Mouse (Mus musculus): ENCODE results near the gene Tmc4. TPM values are rescaled to one million over a fixed set of nuclear protein-coding genes. Genes with fewer than 3 reads are reported as not detected.

The Tmc4 gene
- total RNA-seq, 4 experiments from 2014 or later, result 0.27 to 0.97 (median 0.40) TPM; not detected in 1

DNA sequence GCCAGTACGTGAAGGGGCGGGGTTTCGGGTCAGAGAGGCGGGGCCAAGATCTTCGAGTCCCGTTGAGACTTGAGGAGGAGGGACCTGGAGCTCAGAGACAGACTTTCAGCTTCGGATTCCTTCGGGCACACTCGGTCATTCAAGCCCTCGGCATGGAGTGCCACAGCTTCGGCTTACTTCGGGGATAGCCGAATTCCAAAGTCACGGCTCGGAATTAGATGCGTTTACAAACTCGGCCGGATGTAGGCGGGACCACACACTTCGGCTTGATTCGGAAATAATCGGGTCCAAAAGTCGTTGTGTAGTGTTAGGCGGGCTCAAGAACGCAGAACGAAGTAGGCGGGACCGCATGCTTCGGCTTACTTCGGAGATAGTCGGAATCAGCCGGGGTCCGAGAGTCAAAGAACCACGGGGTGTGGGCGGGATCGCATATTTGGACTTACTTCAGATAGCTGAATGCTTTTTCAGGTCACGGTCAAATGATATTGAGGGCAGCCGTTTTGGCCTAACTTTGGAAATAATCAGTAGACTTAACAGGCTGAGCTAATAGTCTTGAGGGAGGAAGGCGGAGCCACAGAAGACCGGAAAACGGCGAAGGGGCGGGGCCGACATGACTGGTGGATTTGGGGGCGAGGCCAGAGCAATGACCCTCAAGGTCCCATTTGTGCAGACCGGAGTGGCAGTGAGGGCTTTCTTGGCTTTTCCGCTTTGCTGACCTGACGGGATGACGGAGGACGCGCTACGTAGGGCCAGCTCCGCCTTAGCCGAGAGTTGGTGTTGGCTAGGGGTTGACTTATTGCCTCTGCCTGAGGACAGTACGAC is 15.8 kb upstream of the Tmc4 start, which contains the start of gene Mboat7:
Gene Mboat7 (minus strand): TSS at position 537 of the 822 bp plus-strand sequence.
- DNase-seq (ENCODE audit: low spot score in 2 of 2), result peak; percentile 94

DNA sequence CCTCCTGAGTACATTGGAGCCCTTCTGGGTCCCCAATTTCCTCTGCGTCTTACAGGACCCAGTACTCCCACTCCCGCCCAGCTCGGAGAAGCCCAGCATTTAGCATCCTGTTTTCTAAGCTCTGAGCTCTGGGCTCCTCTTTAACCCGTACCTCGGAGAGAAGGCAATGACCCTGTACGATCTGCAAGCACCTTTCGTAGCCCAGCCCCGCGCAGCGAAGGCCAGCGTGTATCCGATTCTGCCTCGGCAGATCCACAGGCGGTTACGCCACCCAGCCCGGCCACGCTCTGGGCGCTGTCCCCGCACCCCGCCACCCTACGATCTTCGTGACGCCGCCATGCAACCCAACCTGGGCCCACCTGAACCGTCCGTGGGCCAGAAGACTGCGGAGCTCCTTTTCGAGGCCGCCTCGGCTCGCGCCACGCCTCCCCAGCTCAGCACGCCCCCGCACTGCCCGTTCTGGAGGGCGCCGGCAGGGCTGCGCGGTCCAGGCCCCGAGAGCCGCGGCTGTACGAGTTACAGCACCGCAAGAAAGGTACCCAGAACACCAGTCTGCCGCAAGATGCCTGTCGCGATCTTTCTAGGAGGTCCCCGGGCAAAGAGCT is 15.1 kb upstream of the Tmc4 start, which contains the start of gene Tsen34:
Gene Tsen34 (plus strand): TSS at position 482 of the 605 bp plus-strand sequence.
- DNase-seq (ENCODE audit: low spot score in 2 of 2), result no peak

DNA sequence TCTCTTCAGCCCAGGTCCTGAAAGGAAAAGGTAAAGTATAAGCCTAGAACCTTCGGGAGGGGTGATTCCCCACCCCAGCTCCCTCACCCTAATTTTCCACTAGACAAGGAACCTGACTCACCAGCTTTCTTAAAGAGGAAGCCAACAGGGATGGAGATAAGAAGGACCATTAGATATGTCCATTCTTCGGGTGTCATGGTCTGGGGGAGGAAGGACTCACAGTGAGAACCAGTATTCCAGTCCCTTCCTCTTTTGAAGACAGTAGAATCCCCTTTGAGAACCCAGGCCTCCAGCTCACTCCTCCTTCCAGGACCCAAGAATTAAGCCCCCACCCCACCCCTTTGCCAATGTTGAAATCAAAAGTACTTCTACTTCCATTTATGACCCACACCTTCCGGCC is 14.6 kb upstream of the Tmc4 start:
- DNase-seq (ENCODE audit: low spot score in 2 of 2), result no peak

DNA sequence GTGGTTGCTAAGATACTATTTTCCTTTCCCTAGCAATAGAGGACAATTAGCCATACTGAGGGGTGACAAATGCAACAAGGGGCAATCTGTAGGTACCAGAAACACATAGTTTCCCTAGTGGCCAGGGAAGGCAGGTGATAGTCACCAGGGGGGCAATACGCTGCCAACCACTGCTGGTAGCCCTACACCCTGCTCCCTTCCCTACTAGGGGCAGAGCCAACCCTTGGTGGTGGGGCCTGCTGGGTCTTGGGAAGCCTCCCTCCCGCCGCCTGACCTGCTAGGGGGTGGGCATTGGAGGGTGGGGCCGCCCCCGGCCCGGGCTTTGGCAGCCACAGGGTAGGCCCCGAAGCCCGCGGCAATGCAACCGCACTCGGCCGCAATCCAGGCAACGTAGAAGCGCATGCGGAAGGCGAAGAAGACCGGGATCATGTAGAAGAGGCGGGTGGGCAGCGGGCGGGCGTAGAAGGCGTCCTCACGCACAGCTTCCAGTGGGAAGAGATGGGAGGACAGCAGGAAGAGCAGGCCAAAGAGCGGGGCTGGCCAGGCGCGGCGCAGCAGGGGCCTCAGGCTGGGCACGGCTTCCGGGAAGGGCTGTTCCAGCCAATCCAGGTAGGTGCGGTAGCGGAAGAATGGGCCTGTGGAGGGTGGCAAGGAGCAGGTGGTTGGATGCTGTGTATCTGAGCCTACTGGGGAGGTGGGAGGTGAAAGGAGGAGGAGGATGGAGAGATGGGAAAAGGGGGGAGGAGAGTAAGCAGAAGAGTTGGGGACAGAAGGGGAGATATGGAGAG is 8.2 kb upstream of the Tmc4 start:
- DNase-seq (ENCODE audit: low spot score in 2 of 2), result no peak

DNA sequence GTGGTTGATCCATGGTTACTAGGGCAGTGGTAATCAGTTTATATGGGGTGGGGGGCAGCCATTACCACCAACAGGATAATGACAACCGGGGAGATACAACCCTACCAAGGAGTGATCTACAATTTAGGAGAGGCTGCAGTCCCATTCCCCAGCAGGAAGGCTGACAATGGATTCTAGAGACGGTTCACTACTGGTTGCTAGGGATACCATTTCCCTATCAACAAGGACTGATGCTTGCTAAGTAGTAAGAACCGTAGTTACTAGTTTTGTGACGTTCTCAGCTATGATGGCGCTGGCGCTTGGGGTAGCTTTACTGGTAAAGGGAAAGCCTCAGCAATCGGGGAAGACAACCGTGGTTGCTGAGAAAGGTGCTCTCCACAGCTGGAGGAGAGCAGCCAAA is 7.3 kb upstream of the Tmc4 start:
- DNase-seq (ENCODE audit: low spot score in 2 of 2), result no peak

DNA sequence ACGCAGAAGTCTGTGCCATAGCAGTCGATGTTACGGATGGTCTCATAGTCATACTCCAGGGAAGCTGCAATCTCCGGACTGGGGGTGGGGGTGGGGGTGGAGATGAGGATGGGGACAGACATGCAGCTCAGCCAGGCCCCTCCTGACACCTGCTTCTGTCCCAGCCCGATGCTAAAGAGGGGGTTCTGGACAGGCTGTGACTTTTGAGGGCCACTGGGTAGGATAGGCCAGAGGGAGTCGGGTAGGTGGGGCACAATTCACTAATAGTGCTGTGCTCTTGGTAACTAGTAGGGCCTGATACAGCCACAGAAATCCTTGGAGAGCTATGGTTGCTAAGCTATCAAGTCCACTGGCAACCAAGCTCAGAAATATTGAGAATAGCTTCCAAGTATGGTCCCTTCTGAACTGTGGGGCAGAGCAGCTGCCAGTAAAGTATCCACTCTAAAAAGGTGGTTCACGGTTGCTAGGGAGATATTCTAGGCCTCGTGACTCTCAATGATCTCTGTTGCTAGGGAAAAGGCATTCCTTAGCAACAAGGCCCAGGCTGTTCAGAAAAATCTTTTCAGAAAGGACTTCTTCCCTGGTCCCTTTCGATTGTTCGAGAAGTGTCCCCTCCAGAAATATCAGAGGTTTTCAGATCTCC is 6.7 kb upstream of the Tmc4 start:
- no peak for DNase-seq (ENCODE audit: low spot score in 2 of 2)

DNA sequence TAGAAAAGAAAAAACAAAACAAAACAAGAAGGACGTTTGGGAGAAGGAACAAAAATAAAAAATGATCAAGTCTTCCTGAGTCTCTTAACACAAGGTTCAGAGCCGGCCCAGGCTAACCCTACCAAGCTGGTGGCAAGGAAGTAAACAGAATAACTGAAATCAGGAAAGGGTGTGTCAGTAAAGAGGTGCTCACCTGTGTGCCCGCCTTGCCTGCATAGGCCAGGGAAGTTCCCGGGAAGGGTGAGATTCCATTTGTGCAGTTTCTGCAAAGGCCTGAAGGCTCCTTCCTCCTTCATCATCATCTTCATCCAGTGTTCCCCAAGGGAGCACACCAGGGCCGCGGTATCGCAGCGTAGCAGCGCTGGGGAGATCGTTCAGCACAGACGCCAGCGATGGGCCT is 982 bp downstream of the Tmc4 start:
- no peak for DNase-seq (ENCODE audit: low spot score in 2 of 2)

DNA sequence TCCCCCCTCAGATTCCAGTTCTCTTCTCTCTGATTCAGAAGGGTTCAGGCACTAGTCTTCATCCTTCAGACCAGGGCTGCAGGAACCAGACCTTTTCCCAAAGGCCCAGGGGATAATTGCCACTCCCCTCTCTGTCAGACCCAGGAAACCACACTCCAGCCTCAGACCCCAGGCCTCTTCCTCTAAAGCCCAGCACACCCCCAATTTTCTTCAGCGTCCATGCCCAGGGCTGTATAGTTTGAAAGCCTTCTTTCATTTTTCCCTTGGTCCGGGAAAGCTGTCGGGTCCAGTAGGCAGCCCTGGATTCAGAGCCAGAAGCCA is 2.2 kb downstream of the Tmc4 start:
- DNase-seq (ENCODE audit: low spot score in 2 of 2), result no peak

DNA sequence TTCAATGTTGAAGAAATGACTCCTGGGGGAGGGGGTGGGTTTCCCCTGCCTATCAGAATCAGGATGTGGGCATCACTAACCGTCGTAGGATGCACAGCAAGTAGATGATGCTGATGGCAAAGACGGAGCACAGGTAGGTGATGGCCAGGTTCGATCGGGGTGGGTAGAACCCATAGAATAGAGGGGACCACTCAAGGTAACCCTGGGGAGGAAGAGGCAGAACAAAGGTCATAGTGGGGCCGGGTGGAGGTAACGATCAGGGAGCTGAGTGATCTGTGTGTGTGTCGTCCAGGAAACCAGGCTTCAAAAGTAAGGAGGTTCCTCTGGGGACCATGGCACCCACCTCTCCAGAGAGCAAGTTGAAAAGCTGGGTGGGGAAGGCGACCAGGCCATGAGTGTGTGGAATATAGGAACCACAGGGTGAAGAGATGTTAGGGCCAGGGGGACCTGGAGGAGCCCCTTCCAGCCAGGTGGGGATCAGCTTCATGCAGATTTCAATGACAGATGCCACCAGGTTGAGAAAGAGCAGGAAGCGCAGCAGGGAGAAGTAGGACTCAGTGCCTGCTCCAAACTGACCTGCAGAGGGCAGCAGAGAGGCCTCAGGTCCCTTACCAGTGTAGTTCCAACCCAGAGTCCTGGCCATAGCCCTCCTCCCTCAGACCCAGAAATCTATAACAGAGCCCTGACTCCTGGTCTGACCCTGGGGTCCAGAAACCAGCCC is 2.7 kb downstream of the Tmc4 start:
- peak; percentile 35 to 62 for DNase-seq (ENCODE audit: low spot score in 2 of 2)

DNA sequence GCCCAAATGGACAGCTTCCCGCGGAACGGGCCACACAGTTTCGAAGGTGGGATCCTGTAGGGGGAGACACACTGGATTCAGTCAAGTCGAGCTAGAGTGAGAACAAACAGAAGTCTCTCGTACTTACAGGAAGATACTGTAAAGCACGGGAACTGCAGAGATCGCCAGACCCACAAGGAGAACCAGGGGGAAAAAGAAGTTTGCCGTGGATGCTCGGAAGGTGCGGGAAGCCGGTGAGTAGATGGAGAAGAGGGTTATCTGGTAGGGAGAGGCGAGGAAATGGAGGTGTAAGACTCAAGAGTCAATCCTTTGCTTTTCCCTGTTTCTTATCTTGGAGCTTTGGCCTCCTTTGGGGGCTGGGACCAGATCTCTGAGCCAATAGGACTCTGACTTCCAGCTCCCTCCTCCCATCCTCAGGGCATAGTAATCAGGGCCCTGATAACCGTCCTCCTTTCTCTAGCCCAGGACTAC is 10.4 kb downstream of the Tmc4 start:
- no peak for DNase-seq (ENCODE audit: low spot score in 2 of 2)

DNA sequence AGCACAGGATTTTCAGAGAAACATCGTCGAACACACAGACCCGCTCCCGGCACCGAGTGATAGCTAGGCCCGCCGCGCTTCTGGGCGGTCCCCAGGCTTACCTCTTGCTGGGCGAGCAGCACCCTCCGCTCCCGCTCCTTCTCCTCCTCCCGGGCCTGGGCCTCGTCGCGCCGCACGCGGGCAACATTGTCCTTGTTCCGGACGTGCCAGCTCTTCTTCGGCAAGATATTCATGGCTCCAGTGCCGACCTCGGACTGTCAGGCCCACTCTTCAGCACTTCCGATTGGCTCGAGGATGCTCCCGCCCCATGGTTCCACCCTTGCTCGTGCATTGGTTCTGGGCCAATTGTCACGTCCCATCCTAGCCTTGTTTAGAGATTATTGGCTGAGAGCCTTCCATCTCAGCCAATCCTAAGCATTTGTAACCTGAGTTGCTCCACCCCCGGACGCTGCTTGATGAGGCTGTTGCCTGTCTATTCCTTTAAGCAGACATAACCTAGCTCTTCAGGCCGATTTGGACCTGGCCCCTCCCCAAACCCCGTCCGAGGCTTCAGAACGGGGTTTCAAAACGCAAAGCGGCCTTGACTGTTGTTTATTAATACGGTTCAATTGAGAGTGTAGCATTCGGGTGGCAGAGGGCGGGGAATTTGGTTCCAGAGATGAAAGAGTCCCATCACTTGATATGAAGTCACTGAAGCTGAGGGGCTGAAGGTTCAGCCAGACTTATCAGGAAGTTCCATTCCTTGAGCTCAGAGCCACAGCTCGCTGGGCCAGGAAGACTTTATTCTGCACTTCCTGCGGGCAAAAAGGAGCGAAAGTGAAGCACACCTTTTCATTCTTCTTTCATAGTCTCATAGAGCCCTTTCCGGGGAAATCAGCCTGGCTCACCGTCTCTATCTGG is 11.9 kb downstream of the Tmc4 start, which contains the start of gene Leng1:
Gene Leng1 (minus strand): TSS at position 626 of the 900 bp plus-strand sequence.
- DNase-seq (ENCODE audit: low spot score in 2 of 2), result peak; percentile 95

DNA sequence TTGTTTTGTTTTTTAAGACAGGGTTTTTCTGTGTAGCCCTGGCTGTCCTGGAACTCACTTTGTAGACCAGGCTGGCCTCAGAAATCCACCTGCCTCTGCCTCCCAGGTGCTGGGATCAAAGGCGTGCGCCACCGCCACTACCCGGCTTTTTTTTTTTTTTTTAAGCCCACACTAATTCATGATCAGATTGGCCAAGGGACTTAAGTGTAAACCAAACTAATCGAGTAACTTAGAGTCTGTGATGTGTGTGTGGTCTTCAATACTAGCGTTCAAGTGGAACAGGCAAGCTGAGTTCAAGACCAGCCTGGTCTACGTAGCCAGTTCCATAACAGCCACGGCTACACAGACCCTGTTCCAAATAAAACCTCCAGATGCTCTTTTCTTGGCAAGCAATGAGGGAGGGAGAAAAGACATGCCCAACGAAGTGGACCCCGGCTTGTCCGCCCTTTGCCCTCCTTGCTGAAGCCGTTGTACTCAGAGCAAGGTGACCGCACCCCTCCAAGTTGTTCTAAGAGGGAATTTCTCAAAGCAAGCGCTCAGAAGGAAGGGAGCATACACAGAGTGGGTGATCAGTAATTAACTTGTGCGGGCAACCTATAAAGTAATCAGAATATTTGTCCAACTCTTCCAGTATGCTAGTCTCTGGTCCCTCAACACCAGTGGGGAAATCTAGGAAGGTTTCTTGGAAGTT is 12.7 kb downstream of the Tmc4 start:
- DNase-seq (ENCODE audit: low spot score in 2 of 2), result no peak

DNA sequence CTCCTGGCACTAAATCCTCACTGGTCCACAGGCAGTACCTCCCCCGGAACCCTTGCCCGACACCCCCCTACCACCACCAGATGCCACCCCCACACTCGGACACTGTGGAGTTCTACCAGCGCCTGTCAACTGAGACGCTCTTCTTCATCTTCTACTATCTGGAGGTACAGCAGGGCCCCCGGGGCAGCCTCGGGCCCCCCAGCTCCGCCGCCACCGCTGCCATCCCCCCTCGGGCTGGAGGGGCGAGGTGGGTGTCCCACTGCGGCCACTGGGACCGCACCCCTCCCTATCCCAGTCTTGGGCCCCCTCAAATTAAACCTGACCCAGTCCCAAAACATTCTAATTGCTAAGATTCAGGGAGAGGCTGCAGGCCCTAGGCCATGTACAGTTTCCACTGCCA is 18.8 kb downstream of the Tmc4 start:
- DNase-seq (ENCODE audit: low spot score in 2 of 2), result no peak

DNA sequence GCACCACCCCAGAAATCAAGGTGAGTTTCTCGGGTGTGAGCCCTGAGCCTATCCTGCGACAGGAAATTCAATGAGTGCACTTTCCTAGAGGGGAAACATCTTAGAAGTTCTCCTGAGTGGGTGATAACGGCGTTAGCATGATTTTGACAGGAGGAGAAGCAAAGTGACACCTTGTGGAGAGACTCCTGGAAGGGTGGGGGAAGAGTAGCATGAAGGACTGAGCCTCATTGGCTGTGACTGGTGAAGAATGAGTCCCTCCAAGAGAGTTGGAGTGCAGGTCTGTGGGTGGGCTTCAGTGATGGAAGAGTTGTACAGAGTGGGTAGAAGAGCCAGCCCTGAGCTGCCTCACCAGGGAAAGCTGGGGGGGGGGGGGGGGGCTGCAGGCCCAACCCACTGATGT is 20.4 kb downstream of the Tmc4 start:
- no peak for DNase-seq (ENCODE audit: low spot score in 2 of 2)

DNA sequence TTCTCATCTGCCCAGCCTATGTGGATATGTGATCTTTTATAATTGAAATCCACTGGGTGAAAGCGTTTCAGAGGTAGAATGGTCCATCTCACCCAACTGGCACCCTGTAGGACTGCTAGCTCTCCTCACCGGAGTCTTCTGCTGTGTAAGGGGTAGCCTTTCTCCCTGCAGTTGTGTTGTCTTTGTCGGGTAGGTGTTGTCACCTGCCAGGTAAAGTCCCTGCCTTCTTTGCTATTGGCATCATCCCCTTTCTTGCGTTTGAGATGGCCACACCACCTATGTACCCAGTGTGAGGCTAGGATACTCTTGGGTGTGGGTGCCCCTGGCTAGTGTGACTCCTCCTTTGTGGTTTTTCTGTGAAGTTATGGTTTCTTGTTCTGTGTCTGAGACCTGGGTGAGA is 30.7 kb downstream of the Tmc4 start:
- DNase-seq (ENCODE audit: low spot score in 2 of 2), result no peak

DNA sequence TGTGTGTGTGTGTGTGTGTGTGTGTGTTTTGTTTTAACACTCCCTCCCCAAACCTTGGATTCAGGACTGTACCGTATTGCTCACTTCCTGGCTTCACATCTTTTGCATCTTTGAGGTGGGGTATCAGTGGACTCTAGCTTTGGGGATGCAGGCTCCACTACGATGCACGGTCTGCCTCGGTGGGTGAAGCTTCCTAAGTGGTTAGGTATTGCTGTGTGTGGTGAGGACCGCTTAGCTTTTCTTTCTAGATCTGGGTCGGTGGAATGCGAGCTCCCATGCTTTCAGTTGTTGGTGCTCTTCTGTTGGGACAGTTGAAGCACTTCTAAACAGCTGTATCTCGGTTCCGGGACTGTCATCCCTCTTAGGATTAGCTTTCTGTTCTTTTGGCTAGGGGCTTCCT is 31.2 kb downstream of the Tmc4 start:
- no peak for DNase-seq (ENCODE audit: low spot score in 2 of 2)

DNA sequence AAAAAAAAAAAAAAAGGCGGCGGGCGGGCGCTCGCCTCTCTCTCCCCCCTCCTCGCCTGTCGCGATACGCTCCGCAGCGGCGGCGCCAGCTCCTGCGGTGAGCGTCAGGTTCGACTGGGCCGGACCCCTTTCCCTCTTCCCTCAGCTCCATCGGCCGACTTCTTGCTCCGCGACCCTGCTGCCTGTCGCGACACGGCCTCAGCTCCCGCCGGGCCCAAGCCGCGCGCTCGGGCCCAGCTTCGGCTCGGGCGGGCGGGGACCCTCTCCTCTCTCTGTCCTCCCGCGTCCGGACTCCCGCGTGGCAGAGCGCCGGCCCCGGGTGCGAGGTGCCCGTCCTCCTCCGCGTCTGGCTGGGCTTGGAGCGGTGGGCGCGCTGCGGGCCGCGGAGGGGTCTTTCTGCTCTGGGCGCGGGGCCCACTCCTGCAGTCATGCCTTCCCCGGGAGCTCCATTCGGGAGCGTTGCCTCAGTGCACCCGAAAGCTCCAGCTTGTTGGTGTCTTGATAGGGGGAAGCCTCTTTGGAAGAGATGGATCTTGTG is 31.8 kb downstream of the Tmc4 start:
- DNase-seq (ENCODE audit: low spot score in 2 of 2), result no peak

DNA sequence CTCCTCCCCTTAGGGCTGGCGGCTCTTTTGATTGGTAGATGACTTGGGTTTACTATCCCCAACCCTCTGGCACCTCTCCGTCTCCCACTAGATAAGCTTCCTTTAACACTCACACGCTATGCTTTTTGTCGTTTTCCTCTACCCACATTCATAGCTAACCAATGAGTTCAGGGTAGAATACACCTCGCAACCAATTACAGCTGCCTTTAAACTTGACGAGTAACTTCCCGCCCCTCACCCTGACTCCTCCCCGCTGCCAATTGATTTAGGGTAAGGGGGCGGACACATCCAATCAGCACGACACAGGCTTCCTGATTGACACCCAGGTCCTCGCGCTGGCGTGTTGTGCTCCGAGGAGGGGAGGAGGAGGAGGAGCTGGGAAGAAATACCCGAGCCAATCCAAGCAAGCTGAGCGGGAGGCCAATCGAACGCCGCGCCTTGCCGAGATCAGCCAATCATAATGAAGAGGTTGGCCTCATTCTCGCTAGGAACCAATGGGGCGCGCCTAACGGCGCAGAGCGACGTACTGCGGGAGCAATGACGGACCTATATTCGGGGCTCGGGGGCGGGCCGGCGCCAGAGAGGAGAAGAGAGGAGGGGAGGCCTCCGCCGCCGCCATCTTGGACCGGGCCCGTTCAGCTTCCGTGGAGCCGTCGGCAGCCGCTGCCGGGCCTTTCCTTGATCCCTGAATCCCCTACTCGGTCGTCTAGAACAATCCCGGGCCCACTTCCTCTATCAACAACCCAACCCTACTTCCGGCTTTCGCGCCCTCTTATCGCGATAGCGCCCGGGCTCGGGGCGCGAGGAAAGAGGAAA is 32.5 kb downstream of the Tmc4 start, which contains the start of gene Cnot3:
Gene Cnot3 (plus strand): TSS at position 597 of the 816 bp plus-strand sequence.
- DNase-seq (ENCODE audit: low spot score in 2 of 2), result peak; percentile 97 to 99
